Mouse (Mus musculus) kidney, postnatal 14 days (tissue): ENCODE measurements at regions not wholly inside any gene's neighbourhood (a gene's known extent, or its start where the extent isn't known, plus 50 kb on each side); places are given as distances from the start of the nearest gene placed in this dataset.

Experiments
- DNase-seq: peaks from one replicate; pipeline ENCODE4 v3.0.0; 2022; ENCODE audit warnings: mixed read lengths

GRCm38 (mm10) chr17:41990804-41991203 lies 324.9 kb upstream of the Ptchd4 start:
- DNase-seq, result no peak

- no peak for DNase-seq
Observed at GRCm38 (mm10) chr17:42008415-42008814, 307.3 kb upstream of the Ptchd4 start.

- no peak for DNase-seq
Observed at GRCm38 (mm10) chr17:42024295-42024694, 291.5 kb upstream of the Ptchd4 start.

- no peak for DNase-seq
Observed at GRCm38 (mm10) chr17:42027253-42027652, 288.5 kb upstream of the Ptchd4 start.

- DNase-seq, result no peak
Observed at GRCm38 (mm10) chr17:42029452-42029851, 286.3 kb upstream of the Ptchd4 start.

- DNase-seq, result no peak
Observed at GRCm38 (mm10) chr17:42037089-42037488, 278.7 kb upstream of the Ptchd4 start.

GRCm38 (mm10) chr17:42049779-42050515 lies 265.8 kb upstream of the Ptchd4 start:
- DNase-seq, result no peak

- DNase-seq, result no peak
Observed at GRCm38 (mm10) chr17:42090764-42091452, 224.8 kb upstream of the Ptchd4 start.

- DNase-seq, result peak; percentile 6
Observed at GRCm38 (mm10) chr17:42113684-42114083, 202.1 kb upstream of the Ptchd4 start.

GRCm38 (mm10) chr17:42120759-42121158 lies 195.0 kb upstream of the Ptchd4 start:
- peak; percentile 73 for DNase-seq

- peak; percentile 62 for DNase-seq
Observed at GRCm38 (mm10) chr17:42126488-42127237, 189.1 kb upstream of the Ptchd4 start.

- no peak for DNase-seq
Observed at GRCm38 (mm10) chr17:42169391-42170018, 146.2 kb upstream of the Ptchd4 start.

GRCm38 (mm10) chr17:42188531-42188930 lies 127.2 kb upstream of the Ptchd4 start:
- no peak for DNase-seq

GRCm38 (mm10) chr17:42190206-42190902 lies 125.4 kb upstream of the Ptchd4 start:
- no peak for DNase-seq
